Mouse (Mus musculus): ENCODE measurements around the gene Cdk5r1. TPM values are rescaled to one million over a fixed set of nuclear protein-coding genes. Genes with fewer than 3 reads are reported as not detected.
A peak's percentile ranks its signal among the peaks of the same experiment; 100 is the strongest.

Gene Cdk5r1
- polyA plus RNA-seq, 2 experiments, result 0.17 to 0.64 TPM

GRCm38 (mm10) chr11:80430366-80430910 is 46.4 kb upstream of the Cdk5r1 start:
- Histone ChIP-seq H3K9ac (replicated peaks) (no peak overlapping the region), H3K27me3 (ENCODE audit: control insufficient read depth, insufficient read depth, low read length) (no peaks in the 10 kb centered on the region), H3K27ac (no peak overlapping the region), H3K9me3 (ENCODE audit: control insufficient read depth, low read length) (no peaks in the 10 kb centered on the region), H3K36me3 (replicated peaks; ENCODE audit: control insufficient read depth, insufficient read depth, low read depth) (peaks cover 29% of the 10 kb centered on the region), H3K4me1 (replicated peaks; ENCODE audit: control insufficient read depth in 2 of 2, insufficient read depth in 2 of 2, low read length in 1 of 2) (peaks cover 4 to 5% of the 10 kb centered on the region in 2 experiments), H3K4me3 (ENCODE audit: insufficient read depth in 1 of 2, low read depth in 2 of 2, low read length in 2 of 2) (no peak overlapping the region), H3K4me2 (ENCODE audit: low read depth) (peak overlapping the region; percentile 79; the same call in 1 of the 2 replicates)
- DNase-seq (ENCODE audit: low read depth in 3 of 3, low spot score in 3 of 3) (no peak), ATAC-seq (ENCODE audit: insufficient read depth) (no peak)
- TF ChIP-seq EP300 (IDR thresholded peaks at IDR 0.05; ENCODE audit: low read depth), result no peak
- no peak for TF ChIP-seq CTCF (IDR thresholded peaks at IDR 0.05; ENCODE audit: low read depth)
- WGBS (ENCODE audit: insufficient replicate concordance), result 82% methylated on average over 3 of the region's 3 CpGs

GRCm38 (mm10) chr11:80446916-80447315 is 29.9 kb upstream of the Cdk5r1 start:
- H3K4me2 ChIP-seq (ENCODE audit: low read depth), result no peak overlapping the region
- DNase-seq (ENCODE audit: low read depth in 3 of 3, low spot score in 3 of 3) (no peak), ATAC-seq (ENCODE audit: insufficient read depth) (no peak)
- no peaks in the 10 kb centered on the region for H3K9me3 ChIP-seq (ENCODE audit: control insufficient read depth, low read length)
- no peak overlapping the region for H3K4me3 ChIP-seq (ENCODE audit: insufficient read depth in 1 of 2, low read depth in 2 of 2, low read length in 2 of 2)
- no peak for TF ChIP-seq EP300 (IDR thresholded peaks at IDR 0.05; ENCODE audit: low read depth)
- no peak for TF ChIP-seq CTCF (IDR thresholded peaks at IDR 0.05; ENCODE audit: low read depth)
- peaks cover 57% of the 10 kb centered on the region for H3K36me3 ChIP-seq (replicated peaks; ENCODE audit: control insufficient read depth, insufficient read depth, low read depth)
- 80% methylated on average over 3 of the region's 3 CpGs for WGBS (ENCODE audit: insufficient replicate concordance)
- H3K27me3 ChIP-seq (ENCODE audit: control insufficient read depth, insufficient read depth, low read length), result no peaks in the 10 kb centered on the region
- no peak overlapping the region for H3K27ac ChIP-seq
- H3K9ac ChIP-seq (replicated peaks), result no peak overlapping the region
- H3K4me1 ChIP-seq (replicated peaks; ENCODE audit: control insufficient read depth in 2 of 2, insufficient read depth in 2 of 2, low read length in 1 of 2), result no peaks in the 10 kb centered on the region

GRCm38 (mm10) chr11:80449859-80450258 is 27.0 kb upstream of the Cdk5r1 start:
- Histone ChIP-seq H3K4me1 (replicated peaks; ENCODE audit: control insufficient read depth in 2 of 2, insufficient read depth in 2 of 2, low read length in 1 of 2) (no peaks in the 10 kb centered on the region), H3K9ac (replicated peaks) (no peak overlapping the region), H3K36me3 (replicated peaks; ENCODE audit: control insufficient read depth, insufficient read depth, low read depth) (peaks cover 52% of the 10 kb centered on the region), H3K27me3 (ENCODE audit: control insufficient read depth, insufficient read depth, low read length) (no peaks in the 10 kb centered on the region), H3K9me3 (ENCODE audit: control insufficient read depth, low read length) (no peaks in the 10 kb centered on the region), H3K4me3 (ENCODE audit: insufficient read depth in 1 of 2, low read depth in 2 of 2, low read length in 2 of 2) (no peak overlapping the region), H3K4me2 (ENCODE audit: low read depth) (no peak overlapping the region), H3K27ac (no peak overlapping the region)
- DNase-seq (ENCODE audit: low read depth in 3 of 3, low spot score in 3 of 3) (no peak), ATAC-seq (ENCODE audit: insufficient read depth) (no peak)
- TF ChIP-seq CTCF (IDR thresholded peaks at IDR 0.05; ENCODE audit: low read depth), result no peak
- TF ChIP-seq EP300 (IDR thresholded peaks at IDR 0.05; ENCODE audit: low read depth), result no peak
- WGBS (ENCODE audit: insufficient replicate concordance), result 89% methylated on average over 2 of the region's 2 CpGs

GRCm38 (mm10) chr11:80452242-80452641 is 24.6 kb upstream of the Cdk5r1 start:
- Histone ChIP-seq H3K27me3 (ENCODE audit: control insufficient read depth, insufficient read depth, low read length) (no peaks in the 10 kb centered on the region), H3K4me3 (ENCODE audit: insufficient read depth in 1 of 2, low read depth in 2 of 2, low read length in 2 of 2) (no peak overlapping the region), H3K27ac (no peak overlapping the region), H3K9ac (replicated peaks) (no peak overlapping the region), H3K9me3 (ENCODE audit: control insufficient read depth, low read length) (no peaks in the 10 kb centered on the region), H3K4me1 (replicated peaks; ENCODE audit: control insufficient read depth in 2 of 2, insufficient read depth in 2 of 2, low read length in 1 of 2) (no peaks in the 10 kb centered on the region), H3K36me3 (replicated peaks; ENCODE audit: control insufficient read depth, insufficient read depth, low read depth) (peaks cover 48% of the 10 kb centered on the region), H3K4me2 (ENCODE audit: low read depth) (no peak overlapping the region)
- 36% methylated on average over 3 of the region's 3 CpGs for WGBS (ENCODE audit: insufficient replicate concordance)
- TF ChIP-seq CTCF (IDR thresholded peaks at IDR 0.05; ENCODE audit: low read depth), result no peak
- TF ChIP-seq EP300 (IDR thresholded peaks at IDR 0.05; ENCODE audit: low read depth), result no peak
- DNase-seq (ENCODE audit: low read depth in 3 of 3, low spot score in 3 of 3) (no peak), ATAC-seq (ENCODE audit: insufficient read depth) (no peak)

- no peaks in the 10 kb centered on the region for H3K9me3 ChIP-seq (ENCODE audit: control insufficient read depth, low read length)
- no peak overlapping the region for H3K9ac ChIP-seq (replicated peaks)
- peaks cover 50% of the 10 kb centered on the region for H3K36me3 ChIP-seq (replicated peaks; ENCODE audit: control insufficient read depth, insufficient read depth, low read depth)
- DNase-seq (ENCODE audit: low read depth in 3 of 3, low spot score in 3 of 3) (no peak), ATAC-seq (ENCODE audit: insufficient read depth) (no peak)
- TF ChIP-seq CTCF (IDR thresholded peaks at IDR 0.05; ENCODE audit: low read depth) (no peak), EP300 (IDR thresholded peaks at IDR 0.05; ENCODE audit: low read depth) (no peak)
- H3K4me2 ChIP-seq (ENCODE audit: low read depth), result no peak overlapping the region
- H3K4me1 ChIP-seq (replicated peaks; ENCODE audit: control insufficient read depth in 2 of 2, insufficient read depth in 2 of 2, low read length in 1 of 2), result no peaks in the 10 kb centered on the region
- no peaks in the 10 kb centered on the region for H3K27me3 ChIP-seq (ENCODE audit: control insufficient read depth, insufficient read depth, low read length)
- no peak overlapping the region for H3K27ac ChIP-seq
- WGBS (ENCODE audit: insufficient replicate concordance), result 61% methylated on average over 1 of the region's 1 CpGs
- H3K4me3 ChIP-seq (ENCODE audit: insufficient read depth in 1 of 2, low read depth in 2 of 2, low read length in 2 of 2), result no peak overlapping the region
These were observed 23.6 kb upstream of the Cdk5r1 start for GRCm38 (mm10) chr11:80453198-80453597.

Data from liver, embryonic 14.5 days (tissue).